Mouse (Mus musculus): ENCODE measurements at regions not wholly inside any gene's neighbourhood (a gene's known extent, or its start where the extent isn't known, plus 50 kb on each side); places are given as distances from the start of the nearest gene placed in this dataset.
"Not testable (repeated sequence)": the region's sequence is repeated elsewhere in the genome, so short reads cannot be mapped to it uniquely, and the experiment has no call there.

GRCm38 (mm10) chr19:49115484-49115883 lies 909.7 kb downstream of the Sorcs3 start:
- DNase-seq: no peak

- DNase-seq: no peak
Measured at GRCm38 (mm10) chr19:49131664-49132063, 925.8 kb downstream of the Sorcs3 start.

- DNase-seq: no peak
Measured at GRCm38 (mm10) chr19:49172078-49172477, 966.3 kb downstream of the Sorcs3 start.

- DNase-seq: no peak
Measured at GRCm38 (mm10) chr19:49207971-49208370, 1002.1 kb downstream of the Sorcs3 start.

GRCm38 (mm10) chr19:49242601-49243000 lies 1036.8 kb downstream of the Sorcs3 start:
- no peak for DNase-seq

GRCm38 (mm10) chr19:49245114-49245714 lies 1039.4 kb downstream of the Sorcs3 start:
- DNase-seq: no peak

GRCm38 (mm10) chr19:49264616-49265015 lies 1058.8 kb downstream of the Sorcs3 start:
- DNase-seq: peak in 1 of 2 experiments; percentile 26

GRCm38 (mm10) chr19:49267864-49268480 lies 1062.1 kb downstream of the Sorcs3 start:
- DNase-seq: no peak

GRCm38 (mm10) chr19:49282626-49283261 lies 1076.9 kb downstream of the Sorcs3 start:
- no peak for DNase-seq

GRCm38 (mm10) chr19:49294980-49295379 lies 1089.2 kb downstream of the Sorcs3 start:
- DNase-seq: no peak

- DNase-seq: peak; percentile 18 to 29
Measured at GRCm38 (mm10) chr19:49299351-49300271, 1093.8 kb downstream of the Sorcs3 start.

- DNase-seq: no peak
Measured at GRCm38 (mm10) chr19:49301364-49302091, 1095.7 kb downstream of the Sorcs3 start.

- DNase-seq: no peak
Measured at GRCm38 (mm10) chr19:49305804-49306203, 1100.0 kb downstream of the Sorcs3 start.

- peak in 1 of 2 experiments; percentile 31 for DNase-seq
Measured at GRCm38 (mm10) chr19:49314229-49314628, 1108.4 kb downstream of the Sorcs3 start.

- DNase-seq: no peak
Measured at GRCm38 (mm10) chr19:49359642-49360041, 1153.8 kb downstream of the Sorcs3 start.

- DNase-seq: no peak
Measured at GRCm38 (mm10) chr19:49360715-49361114, 1154.9 kb downstream of the Sorcs3 start.

GRCm38 (mm10) chr19:49361116-49361515 lies 1155.3 kb downstream of the Sorcs3 start:
- DNase-seq: not testable (repeated sequence)

GRCm38 (mm10) chr19:49372921-49373320 lies 1167.1 kb downstream of the Sorcs3 start:
- no peak for DNase-seq

- DNase-seq: no peak
Measured at GRCm38 (mm10) chr19:49374295-49374694, 1168.5 kb downstream of the Sorcs3 start.

- no peak for DNase-seq
Measured at GRCm38 (mm10) chr19:49374926-49375325, 1169.1 kb downstream of the Sorcs3 start.

GRCm38 (mm10) chr19:49375754-49376619 lies 1170.2 kb downstream of the Sorcs3 start:
- DNase-seq: no peak

Measured in kidney, postnatal 25 days (tissue).